Mouse (Mus musculus): ENCODE data around the gene Ccdc42. TPM values are rescaled to one million over a fixed set of nuclear protein-coding genes. Genes with fewer than 3 reads are reported as not detected.

The Ccdc42 gene
- total RNA-seq, 2 experiments from 2014 or later: 2.3 to 2.4 TPM

Other genes with a start within 250 kb of the Ccdc42 start
- 1 to 10 TPM; 6.2 to 7.3 TPM for gene Ntn1, start 186.2 kb upstream of the Ccdc42 start, total RNA-seq (2021)
- gene Pik3r5, start 154.9 kb upstream of the Ccdc42 start, total RNA-seq (2021): 1 to 10 TPM; 1.2 to 2.8 TPM
- gene Pik3r6, start 84.0 kb upstream of the Ccdc42 start, total RNA-seq (2021): 1 to 10 TPM; 1.5 to 2.5 TPM
- gene Mfsd6l, start 30.8 kb upstream of the Ccdc42 start, total RNA-seq (2021): not detected
- 100 to 1,000 TPM; 140 to 143 TPM for gene Myh10, start 104.5 kb downstream of the Ccdc42 start, total RNA-seq (2021)

Data from layer of hippocampus, postnatal 36 days (tissue).